Mouse (Mus musculus): ENCODE measurements around the gene Pbx2. TPM values are rescaled to one million over a fixed set of nuclear protein-coding genes. Genes with fewer than 3 reads are reported as not detected.
"Not testable (repeated sequence)": the region's sequence is repeated elsewhere in the genome, so short reads cannot be mapped to it uniquely, and the experiment has no call there.

Pbx2 gene
- polyA plus RNA-seq (2012; fragmentation: generic; extraction: Trizol), result 18.1 TPM
- long read RNA-seq, experiment 1, partial matches to known transcripts, result 1 of 3 reads
- long read RNA-seq, experiment 1, other reads (novel, unspliced or antisense), result 2 of 3 reads
- long read RNA-seq, experiment 2, partial matches to known transcripts, result 1 of 2 reads
- long read RNA-seq, experiment 2, other reads (novel, unspliced or antisense), result 0 of 2 reads

- H3K79me3 ChIP-seq (ENCODE audit: low read depth), result peaks cover 2% of the 10 kb centered on the region
- no peaks in the 10 kb centered on the region for H3K27me3 ChIP-seq (ENCODE audit: control insufficient read depth, insufficient read depth, insufficient read length)
- peak within 1 kb of the TSS; percentile 83 for H3ac ChIP-seq (ENCODE audit: control insufficient read depth, insufficient read length, low read depth)
- H3K79me2 ChIP-seq (ENCODE audit: control insufficient read depth, insufficient read depth), result peaks cover 20% of the 10 kb centered on the region
- H3K4me3 ChIP-seq (ENCODE audit: insufficient read depth, poor library complexity, severe bottlenecking), result peak within 1 kb of the TSS; percentile 59
- TF ChIP-seq MYOG (IDR thresholded peaks at IDR 0.05; ENCODE audit: control insufficient read depth, extremely low read depth, insufficient read length) (no peak), FOSL1 (IDR thresholded peaks at IDR 0.05; ENCODE audit: insufficient read depth, low read length, poor library complexity, severe bottlenecking) (no peak), CEBPB (IDR thresholded peaks at IDR 0.05; ENCODE audit: low read depth) (no peak), MYOD1 (IDR thresholded peaks at IDR 0.05; ENCODE audit: control insufficient read depth, insufficient read length, low read depth) (no peak)
- peaks cover 14% of the 10 kb centered on the region for H3K36me3 ChIP-seq (ENCODE audit: control insufficient read depth, insufficient read depth)
These were observed at the start of gene Pbx2 for GRCm38 (mm10) chr17:34591029-34591993. Gene Pbx2 (plus strand): TSS chr17:34591266.

- not testable (repeated sequence) for H3K79me2 ChIP-seq (ENCODE audit: control insufficient read depth, insufficient read depth); H3K79me3 ChIP-seq (ENCODE audit: low read depth); H3K27me3 ChIP-seq (ENCODE audit: control insufficient read depth, insufficient read depth, insufficient read length); H3K4me3 ChIP-seq (ENCODE audit: insufficient read depth, poor library complexity, severe bottlenecking); H3K36me3 ChIP-seq (ENCODE audit: control insufficient read depth, insufficient read depth); H3ac ChIP-seq (ENCODE audit: control insufficient read depth, insufficient read length, low read depth)
These were observed 47.5 kb upstream of the Pbx2 start for GRCm38 (mm10) chr17:34543567-34543966.

DNA sequence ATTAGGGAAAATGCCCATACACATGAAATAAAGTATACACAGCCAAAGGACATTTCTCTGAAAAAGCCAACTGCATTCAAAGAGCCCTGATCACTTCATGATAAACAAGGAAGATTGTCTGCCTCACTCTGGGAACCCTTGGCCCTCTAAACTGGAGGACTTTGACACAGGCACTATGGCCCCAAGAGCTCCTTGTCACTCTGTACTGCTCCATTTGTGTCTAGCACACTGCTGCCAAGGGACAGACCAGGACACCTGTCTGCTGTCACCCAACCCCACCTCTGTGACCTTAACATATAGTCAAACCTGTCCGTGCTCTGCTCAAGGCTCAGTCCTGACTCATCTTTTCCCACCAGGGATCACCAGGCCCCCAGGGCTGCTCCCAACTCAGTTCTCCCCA lies 44.3 kb upstream of the Pbx2 start:
- Histone ChIP-seq H3K4me3 (ENCODE audit: insufficient read depth, poor library complexity, severe bottlenecking) (no peak overlapping the region), H3K79me2 (ENCODE audit: control insufficient read depth, insufficient read depth) (no peaks in the 10 kb centered on the region), H3K79me3 (ENCODE audit: low read depth) (no peaks in the 10 kb centered on the region), H3ac (ENCODE audit: control insufficient read depth, insufficient read length, low read depth) (no peak overlapping the region), H3K27me3 (ENCODE audit: control insufficient read depth, insufficient read depth, insufficient read length) (peaks cover 5% of the 10 kb centered on the region), H3K36me3 (ENCODE audit: control insufficient read depth, insufficient read depth) (no peaks in the 10 kb centered on the region)
- no peak for TF ChIP-seq USF1 (IDR thresholded peaks at IDR 0.05; ENCODE audit: low read depth)
- TF ChIP-seq MAX (IDR thresholded peaks at IDR 0.05), result no peak
- TF ChIP-seq FOSL1 (IDR thresholded peaks at IDR 0.05; ENCODE audit: insufficient read depth, low read length, poor library complexity, severe bottlenecking), result no peak
- no peak for TF ChIP-seq MYOD1 (IDR thresholded peaks at IDR 0.05; ENCODE audit: control insufficient read depth, insufficient read length, low read depth)
- no peak for TF ChIP-seq CEBPB (IDR thresholded peaks at IDR 0.05; ENCODE audit: low read depth)
- TF ChIP-seq MYOG (IDR thresholded peaks at IDR 0.05; ENCODE audit: control insufficient read depth, extremely low read depth, insufficient read length), result no peak
- no peak for TF ChIP-seq CTCF (IDR thresholded peaks at IDR 0.05; ENCODE audit: control insufficient read depth, insufficient read depth, insufficient read length)

- no peaks in the 10 kb centered on the region for H3K79me3 ChIP-seq (ENCODE audit: low read depth)
- no peaks in the 10 kb centered on the region for H3K79me2 ChIP-seq (ENCODE audit: control insufficient read depth, insufficient read depth)
- H3K36me3 ChIP-seq (ENCODE audit: control insufficient read depth, insufficient read depth), result no peaks in the 10 kb centered on the region
- no peak overlapping the region for H3K4me3 ChIP-seq (ENCODE audit: insufficient read depth, poor library complexity, severe bottlenecking)
- H3ac ChIP-seq (ENCODE audit: control insufficient read depth, insufficient read length, low read depth), result no peak overlapping the region
- TF ChIP-seq CEBPB (IDR thresholded peaks at IDR 0.05; ENCODE audit: low read depth) (no peak), MYOD1 (IDR thresholded peaks at IDR 0.05; ENCODE audit: control insufficient read depth, insufficient read length, low read depth) (no peak), USF1 (IDR thresholded peaks at IDR 0.05; ENCODE audit: low read depth) (no peak), MAX (IDR thresholded peaks at IDR 0.05) (no peak), FOSL1 (IDR thresholded peaks at IDR 0.05; ENCODE audit: insufficient read depth, low read length, poor library complexity, severe bottlenecking) (no peak), CTCF (IDR thresholded peaks at IDR 0.05; ENCODE audit: control insufficient read depth, insufficient read depth, insufficient read length) (no peak), MYOG (IDR thresholded peaks at IDR 0.05; ENCODE audit: control insufficient read depth, extremely low read depth, insufficient read length) (no peak)
- peaks cover 5% of the 10 kb centered on the region for H3K27me3 ChIP-seq (ENCODE audit: control insufficient read depth, insufficient read depth, insufficient read length)
These were observed 43.5 kb upstream of the Pbx2 start for GRCm38 (mm10) chr17:34547601-34548000.

DNA sequence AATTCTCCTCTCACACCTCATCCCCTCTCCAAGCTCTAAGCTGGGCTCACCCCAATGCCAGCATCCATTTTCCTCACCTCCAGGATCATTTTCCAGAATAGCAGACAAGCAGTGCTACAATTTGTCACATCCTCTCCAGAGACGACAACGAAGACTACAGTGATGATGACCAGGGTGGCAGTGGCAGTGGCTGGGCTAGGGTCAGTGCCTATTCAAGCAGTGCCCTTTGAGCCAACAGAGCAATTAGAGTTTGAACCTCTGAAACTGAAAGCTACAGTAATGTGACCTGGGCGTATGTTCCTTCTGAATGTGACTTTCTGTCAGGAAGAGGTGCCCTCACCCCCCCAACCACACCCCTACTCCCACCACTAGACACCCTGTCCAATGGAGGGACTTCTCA lies 41.9 kb upstream of the Pbx2 start:
- Histone ChIP-seq H3K79me3 (ENCODE audit: low read depth) (no peaks in the 10 kb centered on the region), H3ac (ENCODE audit: control insufficient read depth, insufficient read length, low read depth) (no peak overlapping the region), H3K79me2 (ENCODE audit: control insufficient read depth, insufficient read depth) (no peaks in the 10 kb centered on the region), H3K27me3 (ENCODE audit: control insufficient read depth, insufficient read depth, insufficient read length) (peaks cover 5% of the 10 kb centered on the region), H3K4me3 (ENCODE audit: insufficient read depth, poor library complexity, severe bottlenecking) (no peak overlapping the region), H3K36me3 (ENCODE audit: control insufficient read depth, insufficient read depth) (no peaks in the 10 kb centered on the region)
- no peak for TF ChIP-seq MAX (IDR thresholded peaks at IDR 0.05)
- TF ChIP-seq FOSL1 (IDR thresholded peaks at IDR 0.05; ENCODE audit: insufficient read depth, low read length, poor library complexity, severe bottlenecking), result no peak
- no peak for TF ChIP-seq USF1 (IDR thresholded peaks at IDR 0.05; ENCODE audit: low read depth)

DNA sequence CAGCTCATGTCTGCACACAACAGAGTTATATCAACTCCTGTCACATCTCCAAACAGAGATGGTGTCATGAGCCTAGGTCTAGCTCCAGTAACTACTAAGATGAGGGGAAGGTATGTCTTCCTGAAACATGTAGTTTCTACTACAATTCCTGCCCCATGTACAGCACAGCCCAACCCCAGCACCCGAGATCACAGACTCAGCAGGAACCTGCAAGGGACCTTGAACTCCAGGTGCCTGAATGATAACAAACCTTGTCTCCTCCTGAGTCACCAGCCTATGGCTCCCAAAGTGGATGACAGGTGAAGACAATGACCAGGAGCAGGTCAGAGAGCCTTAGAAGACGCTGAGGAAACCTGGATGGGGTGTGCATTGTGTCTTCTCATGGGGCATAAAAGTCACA lies 41.2 kb upstream of the Pbx2 start:
- Histone ChIP-seq H3K27me3 (ENCODE audit: control insufficient read depth, insufficient read depth, insufficient read length) (peaks cover 5% of the 10 kb centered on the region), H3K79me3 (ENCODE audit: low read depth) (no peaks in the 10 kb centered on the region), H3ac (ENCODE audit: control insufficient read depth, insufficient read length, low read depth) (no peak overlapping the region), H3K79me2 (ENCODE audit: control insufficient read depth, insufficient read depth) (no peaks in the 10 kb centered on the region), H3K36me3 (ENCODE audit: control insufficient read depth, insufficient read depth) (no peaks in the 10 kb centered on the region), H3K4me3 (ENCODE audit: insufficient read depth, poor library complexity, severe bottlenecking) (no peak overlapping the region)
- TF ChIP-seq FOSL1 (IDR thresholded peaks at IDR 0.05; ENCODE audit: insufficient read depth, low read length, poor library complexity, severe bottlenecking) (no peak), CEBPB (IDR thresholded peaks at IDR 0.05; ENCODE audit: low read depth) (no peak), MAX (IDR thresholded peaks at IDR 0.05) (no peak), CTCF (IDR thresholded peaks at IDR 0.05; ENCODE audit: control insufficient read depth, insufficient read depth, insufficient read length) (no peak), MYOG (IDR thresholded peaks at IDR 0.05; ENCODE audit: control insufficient read depth, extremely low read depth, insufficient read length) (no peak), MYOD1 (IDR thresholded peaks at IDR 0.05; ENCODE audit: control insufficient read depth, insufficient read length, low read depth) (no peak)
